Mouse (Mus musculus): Measurements from ENCODE around the gene Spsb3.

The Spsb3 gene

DNA sequence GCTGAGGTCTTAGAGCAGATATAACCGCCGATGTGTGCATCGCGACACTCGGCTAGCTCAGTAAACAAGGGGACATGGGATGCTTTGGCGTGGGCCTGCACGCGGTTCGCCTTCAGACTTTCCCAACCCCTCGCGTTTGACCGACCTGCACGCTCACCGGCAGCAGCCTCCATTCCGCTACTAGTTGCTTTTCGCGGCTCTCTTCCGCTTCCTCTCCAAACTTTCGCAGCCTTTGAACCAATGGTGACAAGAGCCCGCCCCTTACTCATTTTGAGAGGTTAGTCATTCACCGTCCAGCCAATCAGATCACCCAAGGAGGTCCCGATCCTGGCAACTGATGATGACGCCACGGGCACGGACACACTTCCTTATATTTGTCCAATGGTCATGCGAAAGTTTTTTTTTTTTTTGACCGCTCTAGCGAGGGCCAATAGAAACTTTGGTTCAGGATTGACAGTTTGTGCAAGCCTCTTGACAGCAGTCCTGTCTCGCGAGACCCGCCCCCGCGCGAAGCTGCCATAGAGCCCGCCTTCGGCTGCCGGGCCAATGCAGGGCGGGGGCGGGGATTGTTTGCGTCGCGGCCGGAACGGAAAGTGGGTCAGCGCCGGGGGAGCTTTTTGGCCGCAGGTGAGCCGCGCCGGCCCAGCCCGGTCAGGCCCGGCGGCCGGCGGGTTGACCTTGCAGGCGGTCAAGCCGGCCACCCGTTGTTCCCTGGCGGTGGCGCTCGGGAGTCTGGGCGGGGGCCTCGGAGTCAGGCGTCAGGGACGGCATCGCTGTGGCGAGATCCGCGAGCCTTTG is at the start of gene Spsb3, which contains the start of gene Nubp2:
Gene Spsb3 (plus strand): TSS at position 510 of the 798 bp plus-strand sequence.
Gene Nubp2 (minus strand): TSS at position 216 of the 798 bp plus-strand sequence.
- DNase-seq (ENCODE audit: low spot score in 2 of 2) = peak; percentile 95

DNA sequence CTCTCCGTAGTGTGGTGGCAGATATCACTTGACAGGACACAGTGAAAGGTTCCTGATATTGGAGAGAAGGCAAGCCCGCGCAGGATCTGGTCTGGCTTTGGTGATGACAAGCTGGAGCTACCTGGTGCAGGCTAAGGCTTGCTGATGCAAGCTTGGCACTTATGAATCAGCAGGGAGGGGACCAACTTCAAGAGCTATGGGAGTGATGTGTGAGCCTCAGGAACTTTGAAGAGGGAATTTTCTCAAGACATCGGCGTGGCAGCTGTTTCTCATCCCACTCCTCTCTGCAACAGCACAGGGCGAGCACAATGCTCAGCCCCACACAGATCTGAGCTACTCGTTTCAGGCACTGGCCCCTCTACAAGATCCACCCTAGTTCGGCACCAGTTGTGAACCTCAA is 46.6 kb upstream of the Spsb3 start, which contains the start of gene Hagh:
Gene Hagh (plus strand): TSS at position 302 of the 400 bp plus-strand sequence.
- DNase-seq (ENCODE audit: low spot score in 2 of 2) = peak; percentile 62 to 68

- DNase-seq (ENCODE audit: low spot score in 2 of 2) = no peak
These were observed 46.1 kb upstream of the Spsb3 start for GRCm38 (mm10) chr17:24840341-24840740.

- peak in 1 of 2 experiments; percentile 27 for DNase-seq (ENCODE audit: low spot score in 2 of 2)
These were observed 45.3 kb upstream of the Spsb3 start for GRCm38 (mm10) chr17:24841133-24841532.

DNA sequence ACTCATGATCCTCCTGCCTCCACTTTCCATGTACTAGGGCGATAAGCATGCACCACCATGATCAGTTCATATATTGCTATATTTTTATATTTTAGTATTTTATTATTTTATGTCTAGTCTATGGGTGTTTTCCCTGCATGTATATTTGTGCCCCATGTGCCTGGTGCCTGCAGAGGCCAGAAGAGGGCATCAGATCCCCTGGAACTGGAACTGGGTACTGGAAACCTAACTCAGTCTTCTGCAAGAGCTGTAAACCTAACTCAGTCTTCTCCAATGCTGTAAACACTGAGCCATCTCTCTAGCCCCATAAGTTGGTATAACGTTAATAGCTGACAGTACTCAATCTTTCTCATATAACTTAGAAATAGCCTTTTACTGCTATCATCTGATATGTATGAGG is 43.8 kb upstream of the Spsb3 start:
- no peak for DNase-seq (ENCODE audit: low spot score in 2 of 2)

- DNase-seq (ENCODE audit: low spot score in 2 of 2) = no peak
These were observed 41.9 kb upstream of the Spsb3 start for GRCm38 (mm10) chr17:24844525-24844924.

GRCm38 (mm10) chr17:24847386-24847785 is 39.1 kb upstream of the Spsb3 start:
- no peak for DNase-seq (ENCODE audit: low spot score in 2 of 2)

- DNase-seq (ENCODE audit: low spot score in 2 of 2) = no peak
These were observed 37.8 kb upstream of the Spsb3 start for GRCm38 (mm10) chr17:24848600-24849031.

DNA sequence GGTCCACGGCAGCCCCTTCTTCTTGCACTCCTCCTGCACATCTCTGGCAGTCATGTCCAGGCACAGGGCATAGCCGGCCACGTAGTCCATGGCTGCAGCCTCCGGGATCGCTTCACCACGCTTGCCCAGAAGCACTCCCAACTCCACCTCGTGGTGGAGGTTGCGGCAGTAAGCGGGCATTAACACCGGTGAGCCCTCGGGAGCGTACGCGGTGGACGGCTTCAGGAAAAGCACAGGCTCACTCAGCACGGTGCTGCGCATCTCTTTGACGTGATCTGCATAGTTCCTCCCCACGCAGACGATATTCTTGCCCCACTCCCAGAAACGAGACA is 36.7 kb upstream of the Spsb3 start:
- no peak for DNase-seq (ENCODE audit: low spot score in 2 of 2)

DNA sequence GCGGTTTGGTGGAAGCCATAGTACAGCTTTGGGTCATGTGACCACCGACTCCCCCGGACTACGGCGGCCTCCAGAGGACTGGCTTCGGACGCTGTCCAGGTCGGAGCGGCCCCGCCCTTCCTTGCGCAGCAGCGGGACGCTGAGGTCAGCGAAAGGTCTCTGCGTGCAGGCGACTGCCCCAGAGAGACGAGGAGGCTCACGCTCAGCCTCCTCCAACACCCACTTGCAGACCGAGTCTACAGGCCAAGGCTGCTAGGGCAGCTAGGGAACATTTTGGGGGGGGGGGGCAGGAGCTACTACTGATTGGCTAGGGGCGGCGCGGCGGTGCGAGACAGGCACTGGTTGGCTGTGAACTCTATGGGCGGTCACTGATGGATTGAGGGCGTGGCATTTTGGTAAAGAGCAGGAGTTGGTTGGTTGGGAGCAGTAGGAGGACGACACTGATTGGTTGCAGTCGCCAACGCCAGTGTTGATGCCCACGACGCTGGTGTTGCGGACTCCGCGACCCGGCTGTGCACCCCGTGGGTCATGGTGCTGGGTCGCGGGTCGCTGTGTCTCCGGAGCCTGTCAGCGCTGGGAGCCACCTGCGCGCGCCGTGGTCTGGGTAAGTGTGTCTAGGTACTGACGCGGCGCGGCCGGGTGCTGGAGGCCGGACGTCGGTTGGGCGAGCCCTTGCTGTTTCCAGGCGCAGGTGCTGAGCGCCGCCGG is 36.2 kb upstream of the Spsb3 start, which contains the start of gene Fahd1:
Gene Fahd1 (minus strand): TSS at position 300 of the 708 bp plus-strand sequence.
- peak; percentile 94 to 96 for DNase-seq (ENCODE audit: low spot score in 2 of 2)

DNA sequence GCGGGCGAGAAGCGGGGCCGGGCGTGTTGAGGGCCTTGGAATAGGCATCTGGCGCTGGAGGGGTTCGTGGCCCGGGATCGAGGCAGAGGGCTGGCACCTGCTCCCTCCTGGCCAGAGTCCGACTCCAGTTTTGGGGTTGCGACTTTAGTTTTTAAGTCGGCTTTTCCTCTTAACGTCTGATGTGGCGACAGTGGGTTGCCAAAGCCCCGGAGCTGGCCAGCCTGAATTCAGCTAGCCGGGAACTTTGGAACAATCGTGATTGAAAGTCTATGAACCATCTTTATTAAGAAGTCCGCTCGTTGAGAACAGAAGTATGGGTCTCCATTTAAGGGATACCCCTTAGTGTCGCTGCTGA is 35.7 kb upstream of the Spsb3 start:
- DNase-seq (ENCODE audit: low spot score in 2 of 2) = no peak

- no peak for DNase-seq (ENCODE audit: low spot score in 2 of 2)
These were observed 34.9 kb upstream of the Spsb3 start for GRCm38 (mm10) chr17:24851381-24852125.

DNA sequence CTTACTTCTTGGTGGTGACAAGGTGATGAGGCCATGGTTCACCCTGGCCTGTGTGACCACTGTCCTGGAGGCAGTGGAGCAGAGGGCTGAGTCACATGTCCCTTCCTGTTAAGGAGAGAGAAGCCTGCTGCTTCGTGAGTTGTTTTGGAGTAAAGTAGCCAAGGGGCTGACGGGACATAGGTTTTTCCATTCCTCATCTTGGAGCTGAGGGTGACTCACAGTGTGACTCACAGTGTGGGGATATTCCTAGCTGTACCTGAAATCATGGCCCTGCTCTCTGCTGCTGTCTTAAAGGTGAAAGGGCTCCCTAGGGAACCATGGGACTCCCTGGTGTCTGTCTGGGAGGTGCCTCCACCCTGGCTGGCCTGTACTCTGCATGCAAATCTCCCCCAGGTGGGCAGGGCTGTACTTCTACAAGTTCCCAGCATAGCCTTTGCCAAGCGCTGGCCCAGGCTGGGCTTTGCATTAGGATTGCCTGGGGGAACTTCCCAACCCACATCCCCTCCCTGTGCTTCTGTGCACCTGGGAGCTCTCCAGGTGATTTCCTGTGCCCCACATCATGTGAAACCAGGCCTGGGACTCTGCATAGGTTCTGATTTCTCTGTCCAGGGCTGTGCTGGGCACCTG is 30.5 kb upstream of the Spsb3 start:
- DNase-seq (ENCODE audit: low spot score in 2 of 2) = no peak

DNA sequence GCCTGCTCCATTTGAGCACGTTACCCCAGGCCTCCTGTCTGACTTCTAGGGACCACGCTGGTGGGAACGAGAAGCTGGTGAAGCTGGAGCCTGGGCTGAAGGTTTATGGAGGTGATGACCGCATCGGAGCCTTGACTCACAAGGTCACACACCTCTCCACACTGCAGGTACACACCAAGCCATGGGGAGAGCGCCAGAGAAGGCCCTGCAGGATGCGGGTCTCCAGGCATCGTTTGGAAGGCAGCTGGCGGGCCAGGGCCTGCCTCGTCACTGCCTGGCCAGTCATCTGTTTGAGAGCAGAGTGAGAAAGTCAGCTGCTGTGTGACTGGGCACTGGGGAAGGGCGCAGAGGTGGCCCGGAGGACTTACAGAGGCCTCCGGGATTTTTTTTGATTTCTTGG is 29.9 kb upstream of the Spsb3 start:
- no peak for DNase-seq (ENCODE audit: low spot score in 2 of 2)

GRCm38 (mm10) chr17:24857831-24858470 is 28.5 kb upstream of the Spsb3 start:
- no peak for DNase-seq (ENCODE audit: low spot score in 2 of 2)

GRCm38 (mm10) chr17:24858967-24859366 is 27.5 kb upstream of the Spsb3 start:
- no peak for DNase-seq (ENCODE audit: low spot score in 2 of 2)

DNA sequence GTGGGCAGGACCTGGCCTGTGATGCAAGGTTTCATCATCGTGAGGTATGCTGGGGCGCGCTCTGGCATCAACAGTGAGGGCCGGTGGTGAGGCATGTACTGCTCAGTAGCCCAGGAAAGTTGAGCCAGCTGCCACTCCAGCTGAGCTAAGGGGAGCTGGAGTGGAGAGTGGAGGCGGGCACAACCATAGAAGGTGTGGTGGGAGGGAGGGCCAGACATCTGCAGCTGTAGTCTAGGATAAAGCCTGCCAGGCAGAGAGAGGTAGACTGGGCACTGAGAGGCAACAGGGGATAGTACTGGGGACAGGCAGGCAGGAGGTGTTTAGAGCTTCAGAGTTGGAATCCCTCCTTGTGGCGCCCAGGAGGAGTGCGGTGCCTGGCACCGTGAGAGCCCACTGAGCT is 26.4 kb upstream of the Spsb3 start:
- DNase-seq (ENCODE audit: low spot score in 2 of 2) = no peak

GRCm38 (mm10) chr17:24861785-24862184 is 24.7 kb upstream of the Spsb3 start:
- DNase-seq (ENCODE audit: low spot score in 2 of 2) = no peak

GRCm38 (mm10) chr17:24865776-24866175 is 20.7 kb upstream of the Spsb3 start, which contains the start of gene Igfals:
TSS of gene Igfals (plus strand) at chr17:24865997.
- DNase-seq (ENCODE audit: low spot score in 2 of 2) = no peak

DNA sequence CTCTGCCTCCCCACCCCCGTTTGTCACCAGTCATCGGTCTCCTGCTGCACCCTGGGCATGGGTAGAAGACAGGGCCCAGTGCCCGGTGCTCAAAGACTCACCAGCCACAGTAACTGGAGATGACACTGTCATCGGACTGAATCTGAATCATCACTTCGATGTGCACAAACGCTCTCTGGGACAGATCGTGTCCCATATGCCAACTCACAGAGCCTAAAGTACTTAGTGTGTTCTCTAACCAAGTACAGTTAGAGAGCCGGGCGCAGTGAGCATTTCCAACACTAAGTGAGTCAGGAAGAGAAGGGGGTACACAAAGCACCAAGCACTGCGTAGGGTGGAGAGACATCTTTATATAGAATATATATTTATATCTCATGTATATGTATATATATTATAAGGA is 18.5 kb upstream of the Spsb3 start:
- no peak for DNase-seq (ENCODE audit: low spot score in 2 of 2)

- no peak for DNase-seq (ENCODE audit: low spot score in 2 of 2)
These were observed 12.6 kb upstream of the Spsb3 start for GRCm38 (mm10) chr17:24873695-24874404.

All from urinary bladder, postnatal 36 days (tissue).